Mouse (Mus musculus): ENCODE measurements around the gene Lix1. TPM values are rescaled to one million over a fixed set of nuclear protein-coding genes. Genes with fewer than 3 reads are reported as not detected.

The Lix1 gene
- polyA plus RNA-seq (2014; fragmentation: Nextera tagmentation; extraction: Ambion mirVana) = 6.9 and 8.2 TPM in 2 replicates

DNA sequence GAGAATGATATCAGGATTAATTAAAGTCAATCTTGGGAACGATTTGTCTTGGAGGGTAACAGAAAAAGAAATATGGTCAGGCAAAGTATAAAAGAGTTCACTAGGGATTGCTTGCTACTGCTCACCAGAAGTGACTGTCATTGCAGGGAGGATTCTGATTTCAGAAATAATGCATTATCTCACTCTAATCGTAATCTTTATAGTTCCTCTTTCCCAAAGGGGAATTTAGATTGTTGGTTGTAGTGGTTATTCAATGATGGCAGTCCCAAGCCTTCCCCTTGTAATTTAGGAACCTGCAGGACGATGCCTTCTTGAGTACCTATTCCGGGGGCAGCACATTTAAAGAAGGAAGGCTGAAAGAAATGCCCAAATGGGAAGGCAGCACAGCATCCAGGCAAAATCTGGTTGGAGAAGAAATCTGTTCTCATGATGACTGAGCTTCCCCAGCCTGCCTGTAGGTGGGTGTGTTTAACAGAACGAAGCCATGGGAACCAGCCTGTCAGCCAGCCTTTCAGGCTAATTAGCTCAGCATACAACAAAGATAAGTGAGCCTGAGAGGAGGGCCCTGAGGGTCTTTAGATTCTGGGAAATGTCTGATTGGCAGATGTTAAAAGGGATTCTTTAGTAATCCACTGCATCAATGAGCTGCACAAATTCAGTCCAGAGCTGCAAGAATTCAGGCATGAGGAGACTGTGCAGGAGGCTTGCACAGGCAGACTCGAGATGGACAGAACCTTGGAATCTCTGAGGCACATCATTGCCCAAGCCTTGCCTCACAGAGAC, at the start of gene Lix1:
TSS of gene Lix1 (plus strand) at position 451 of the 783 bp plus-strand sequence.
- no peaks in the 10 kb centered on the region for H3K4me1 ChIP-seq (ENCODE audit: control insufficient read depth, insufficient read depth, low read length)
- peak; percentile 93 for ATAC-seq (ENCODE audit: low FRiP score, low TSS enrichment)
- no peak within 1 kb of the TSS; the same call in 1 of the 2 replicates for H3K27ac ChIP-seq (ENCODE audit: low read depth, low read length)
- H3K27me3 ChIP-seq (ENCODE audit: control insufficient read depth, insufficient read depth, low read length) = no peaks in the 10 kb centered on the region
- no peak within 1 kb of the TSS; the same call in 1 of the 2 replicates for H3K4me3 ChIP-seq (ENCODE audit: low read length)
- no peaks in the 10 kb centered on the region for H3K9me3 ChIP-seq (ENCODE audit: control insufficient read depth, low read length)
- no peaks in the 10 kb centered on the region for H3K36me3 ChIP-seq (ENCODE audit: control insufficient read depth, insufficient read depth, low read length)
- WGBS = 34% methylated on average over 6 of the region's 6 CpGs
- H3K4me2 ChIP-seq (replicated peaks; ENCODE audit: low read depth, low read length) = peak within 1 kb of the TSS; percentile 2
- no peak within 1 kb of the TSS for H3K9ac ChIP-seq (ENCODE audit: low read depth, low read length)

DNA sequence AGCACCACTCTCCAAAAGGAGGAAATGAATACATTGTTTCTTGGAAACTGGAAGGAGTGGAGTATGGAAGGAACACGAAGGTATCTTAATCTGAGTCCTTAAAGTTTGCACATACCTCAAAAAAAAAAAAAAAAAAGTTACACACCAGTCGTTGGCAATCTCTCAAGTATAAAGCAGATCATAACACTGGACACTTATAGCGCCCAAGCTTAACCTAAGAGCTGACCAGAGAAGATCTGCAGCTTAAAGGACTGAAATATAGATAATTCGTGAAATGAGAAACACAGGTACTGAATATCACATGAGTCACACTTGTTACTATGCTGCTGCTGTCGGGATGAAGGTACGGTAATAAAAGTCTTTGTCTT, 28.9 kb upstream of the Lix1 start:
- 4% methylated on average over 6 of the region's 6 CpGs for WGBS
- peak overlapping the region; percentile 89 for H3K27ac ChIP-seq (ENCODE audit: low read depth, low read length)
- peak overlapping the region; percentile 87 for H3K4me3 ChIP-seq (ENCODE audit: low read length)
- H3K9ac ChIP-seq (ENCODE audit: low read depth, low read length) = peak overlapping the region; percentile 87
- H3K4me2 ChIP-seq (replicated peaks; ENCODE audit: low read depth, low read length) = peak overlapping the region; percentile 74
- no peaks in the 10 kb centered on the region for H3K9me3 ChIP-seq (ENCODE audit: control insufficient read depth, low read length)
- peak; percentile 24; the same call in 1 of the 2 replicates for ATAC-seq (ENCODE audit: low FRiP score, low TSS enrichment)
- H3K36me3 ChIP-seq (ENCODE audit: control insufficient read depth, insufficient read depth, low read length) = peaks cover 12% of the 10 kb centered on the region; the same call in 1 of the 2 replicates
- no peaks in the 10 kb centered on the region for H3K27me3 ChIP-seq (ENCODE audit: control insufficient read depth, insufficient read depth, low read length)
- H3K4me1 ChIP-seq (ENCODE audit: control insufficient read depth, insufficient read depth, low read length) = 0 out of 2 replicates have a peak, but pooled peaks cover 9% of the 10 kb centered on the region

DNA sequence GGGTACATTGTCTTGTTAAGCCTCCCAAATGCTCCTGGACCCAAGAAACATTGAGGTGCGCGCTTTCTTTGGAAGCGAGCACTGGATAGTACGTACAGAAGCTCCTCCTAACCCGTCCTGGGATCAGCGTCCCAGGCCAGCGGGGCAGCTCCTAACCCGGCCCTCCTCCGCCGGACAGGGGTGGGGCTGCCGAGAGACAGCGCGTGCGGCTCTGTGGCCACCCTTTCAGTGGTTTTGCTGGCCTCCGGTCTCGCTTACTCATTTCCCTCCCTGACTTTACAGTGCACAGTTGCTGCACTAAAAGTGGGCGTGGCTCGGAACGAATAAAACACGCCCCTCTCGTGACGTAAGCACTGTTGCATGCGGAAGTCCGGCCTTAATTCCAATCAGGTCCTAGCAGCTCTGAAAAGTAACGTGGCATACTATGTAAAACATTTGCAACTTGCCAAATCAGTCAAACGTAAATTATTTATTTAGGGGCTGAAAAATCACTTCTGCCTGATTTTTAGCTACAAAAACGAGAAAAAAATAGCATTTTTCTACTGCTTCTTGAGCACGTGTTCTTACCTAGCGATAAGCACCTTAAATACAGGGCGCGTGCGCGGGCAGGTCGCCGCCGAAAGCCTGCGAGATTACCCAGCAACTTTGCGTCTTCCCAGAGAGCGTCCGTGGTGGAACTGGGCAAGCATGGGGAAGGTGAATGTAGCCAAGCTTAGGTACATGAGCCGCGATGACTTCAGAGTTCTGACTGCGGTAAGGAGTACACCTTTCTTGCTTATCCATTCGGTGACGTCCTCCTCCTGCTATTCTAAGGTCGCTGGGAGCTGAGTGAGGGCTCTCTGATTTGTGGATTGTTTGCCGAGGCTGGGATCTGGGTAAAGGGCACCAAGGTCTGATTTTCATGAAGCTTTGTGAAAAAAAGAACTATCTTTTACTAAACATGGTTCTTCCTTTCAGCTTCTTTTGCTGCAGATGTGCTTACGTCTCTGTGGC, 28.3 kb upstream of the Lix1 start, which contains the start of gene Riok2:
TSS of gene Riok2 (plus strand) at position 392 of the 993 bp plus-strand sequence.
- Histone ChIP-seq H3K27ac (ENCODE audit: low read depth, low read length) (peak within 1 kb of the TSS; percentile 89), H3K9ac (ENCODE audit: low read depth, low read length) (peak within 1 kb of the TSS; percentile 87), H3K4me2 (replicated peaks; ENCODE audit: low read depth, low read length) (peak within 1 kb of the TSS; percentile 74), H3K9me3 (ENCODE audit: control insufficient read depth, low read length) (no peaks in the 10 kb centered on the region), H3K4me3 (ENCODE audit: low read length) (peak within 1 kb of the TSS; percentile 87), H3K4me1 (ENCODE audit: control insufficient read depth, insufficient read depth, low read length) (0 out of 2 replicates have a peak, but pooled peaks cover 9% of the 10 kb centered on the region), H3K36me3 (ENCODE audit: control insufficient read depth, insufficient read depth, low read length) (peaks cover 18% of the 10 kb centered on the region; the same call in 1 of the 2 replicates), H3K27me3 (ENCODE audit: control insufficient read depth, insufficient read depth, low read length) (no peaks in the 10 kb centered on the region)
- peak; percentile 99 for ATAC-seq (ENCODE audit: low FRiP score, low TSS enrichment)
- under 1% methylated on average over 48 of the region's 48 CpGs for WGBS

DNA sequence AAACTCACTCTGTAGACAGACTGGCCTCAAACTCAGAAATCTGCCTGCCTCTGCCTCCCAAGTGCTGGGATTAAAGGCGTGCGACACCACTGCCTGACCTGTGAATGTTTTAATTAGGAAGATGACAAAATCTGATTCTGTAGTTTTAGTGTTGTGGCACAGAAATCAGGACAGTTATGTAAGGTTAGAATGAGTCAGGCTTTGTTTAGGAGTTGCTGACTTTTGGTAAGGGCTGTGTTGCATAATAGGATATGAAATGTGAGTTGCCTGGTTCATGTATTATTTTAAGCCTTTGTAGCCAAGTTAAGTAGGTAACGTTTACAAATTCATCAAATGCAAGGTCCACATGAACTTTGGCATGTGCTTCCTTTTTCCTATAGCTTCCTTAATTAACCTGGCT, 26.9 kb upstream of the Lix1 start:
- Histone ChIP-seq H3K4me1 (ENCODE audit: control insufficient read depth, insufficient read depth, low read length) (0 out of 2 replicates have a peak, but pooled peaks cover 9% of the 10 kb centered on the region), H3K27ac (ENCODE audit: low read depth, low read length) (no peak overlapping the region), H3K9me3 (ENCODE audit: control insufficient read depth, low read length) (no peaks in the 10 kb centered on the region), H3K4me3 (ENCODE audit: low read length) (peak overlapping the region; percentile 87; the same call in 1 of the 2 replicates), H3K4me2 (replicated peaks; ENCODE audit: low read depth, low read length) (peak overlapping the region; percentile 74), H3K36me3 (ENCODE audit: control insufficient read depth, insufficient read depth, low read length) (peaks cover 22% of the 10 kb centered on the region; the same call in 1 of the 2 replicates), H3K9ac (ENCODE audit: low read depth, low read length) (peak overlapping the region; percentile 87; the same call in 1 of the 2 replicates), H3K27me3 (ENCODE audit: control insufficient read depth, insufficient read depth, low read length) (no peaks in the 10 kb centered on the region)
- WGBS = 88% methylated on average over 3 of the region's 3 CpGs
- ATAC-seq (ENCODE audit: low FRiP score, low TSS enrichment) = no peak

DNA sequence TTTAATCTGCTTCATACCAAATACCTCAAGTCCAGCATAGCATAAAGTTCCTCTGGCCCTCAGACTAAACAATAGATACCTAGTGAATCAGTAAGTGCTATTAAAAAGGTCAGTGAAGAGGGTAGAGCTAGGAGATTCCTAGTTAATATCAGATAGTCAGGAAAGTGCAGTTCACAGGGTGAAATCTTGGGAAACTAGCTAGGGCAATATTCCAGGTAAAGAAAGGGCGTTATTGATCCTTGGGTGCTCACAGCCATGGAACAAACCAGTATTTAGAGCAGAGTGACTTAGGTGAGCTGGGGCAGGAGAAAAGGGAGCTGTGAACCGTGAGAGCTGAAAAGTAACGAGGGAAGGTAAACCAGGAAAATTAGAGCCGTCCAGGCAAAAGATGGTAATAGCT, 18.8 kb upstream of the Lix1 start:
- Histone ChIP-seq H3K27ac (ENCODE audit: low read depth, low read length) (no peak overlapping the region), H3K9ac (ENCODE audit: low read depth, low read length) (no peak overlapping the region), H3K36me3 (ENCODE audit: control insufficient read depth, insufficient read depth, low read length) (peaks cover 71% of the 10 kb centered on the region), H3K4me2 (replicated peaks; ENCODE audit: low read depth, low read length) (no peak overlapping the region), H3K4me1 (ENCODE audit: control insufficient read depth, insufficient read depth, low read length) (no peaks in the 10 kb centered on the region), H3K4me3 (ENCODE audit: low read length) (no peak overlapping the region), H3K9me3 (ENCODE audit: control insufficient read depth, low read length) (no peaks in the 10 kb centered on the region), H3K27me3 (ENCODE audit: control insufficient read depth, insufficient read depth, low read length) (no peaks in the 10 kb centered on the region)
- ATAC-seq (ENCODE audit: low FRiP score, low TSS enrichment) = no peak
- WGBS = 91% methylated on average over 4 of the region's 4 CpGs

DNA sequence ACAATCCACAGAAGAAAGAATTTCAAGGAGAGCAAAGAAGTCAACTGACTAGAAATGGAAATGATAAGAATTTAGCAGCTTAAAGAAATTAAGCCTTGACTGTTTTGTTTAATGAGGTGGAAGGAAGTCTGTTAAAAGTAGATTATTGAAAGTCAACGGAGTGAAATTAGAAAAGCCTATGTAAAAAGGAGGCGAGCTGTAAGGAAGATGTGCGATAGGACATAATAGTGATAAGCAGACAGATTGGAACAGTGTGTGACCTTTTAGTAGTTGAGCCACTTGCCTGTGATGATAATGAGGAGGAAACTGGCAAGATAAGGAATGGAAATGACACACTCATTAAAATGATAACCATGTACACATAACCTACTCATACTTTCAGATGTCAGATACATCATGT, 18.0 kb upstream of the Lix1 start:
- H3K27me3 ChIP-seq (ENCODE audit: control insufficient read depth, insufficient read depth, low read length) = no peaks in the 10 kb centered on the region
- no peaks in the 10 kb centered on the region for H3K4me1 ChIP-seq (ENCODE audit: control insufficient read depth, insufficient read depth, low read length)
- H3K9ac ChIP-seq (ENCODE audit: low read depth, low read length) = no peak overlapping the region
- no peaks in the 10 kb centered on the region for H3K9me3 ChIP-seq (ENCODE audit: control insufficient read depth, low read length)
- no peak overlapping the region for H3K27ac ChIP-seq (ENCODE audit: low read depth, low read length)
- H3K36me3 ChIP-seq (ENCODE audit: control insufficient read depth, insufficient read depth, low read length) = peaks cover 74% of the 10 kb centered on the region
- WGBS = 94% methylated on average over 3 of the region's 3 CpGs
- no peak overlapping the region for H3K4me3 ChIP-seq (ENCODE audit: low read length)
- H3K4me2 ChIP-seq (replicated peaks; ENCODE audit: low read depth, low read length) = no peak overlapping the region
- ATAC-seq (ENCODE audit: low FRiP score, low TSS enrichment) = no peak

DNA sequence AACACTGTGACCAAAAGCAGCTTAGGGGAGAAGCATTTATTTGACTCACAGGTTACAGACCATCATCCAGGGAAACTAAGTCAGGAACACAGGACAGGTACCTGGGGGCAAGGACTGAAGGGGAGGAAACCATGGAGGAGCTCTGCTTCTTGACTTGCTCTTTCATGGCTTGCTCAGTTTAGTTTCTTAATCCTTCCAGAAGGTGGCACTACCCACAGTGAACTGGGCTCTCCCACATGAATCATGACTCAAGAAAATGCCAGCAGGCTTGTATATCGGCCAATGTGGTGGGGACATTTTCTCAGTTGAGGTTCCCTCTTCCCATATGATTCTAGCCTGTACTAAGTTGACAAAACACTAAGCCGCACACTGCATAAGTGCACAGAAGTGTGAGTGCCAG, 16.4 kb upstream of the Lix1 start:
- ATAC-seq (ENCODE audit: low FRiP score, low TSS enrichment) = no peak
- Histone ChIP-seq H3K27ac (ENCODE audit: low read depth, low read length) (no peak overlapping the region), H3K9ac (ENCODE audit: low read depth, low read length) (no peak overlapping the region), H3K4me2 (replicated peaks; ENCODE audit: low read depth, low read length) (no peak overlapping the region), H3K4me1 (ENCODE audit: control insufficient read depth, insufficient read depth, low read length) (no peaks in the 10 kb centered on the region), H3K9me3 (ENCODE audit: control insufficient read depth, low read length) (no peaks in the 10 kb centered on the region), H3K36me3 (ENCODE audit: control insufficient read depth, insufficient read depth, low read length) (peaks cover 75% of the 10 kb centered on the region), H3K4me3 (ENCODE audit: low read length) (no peak overlapping the region), H3K27me3 (ENCODE audit: control insufficient read depth, insufficient read depth, low read length) (no peaks in the 10 kb centered on the region)
- WGBS = 85% methylated on average over 2 of the region's 2 CpGs

DNA sequence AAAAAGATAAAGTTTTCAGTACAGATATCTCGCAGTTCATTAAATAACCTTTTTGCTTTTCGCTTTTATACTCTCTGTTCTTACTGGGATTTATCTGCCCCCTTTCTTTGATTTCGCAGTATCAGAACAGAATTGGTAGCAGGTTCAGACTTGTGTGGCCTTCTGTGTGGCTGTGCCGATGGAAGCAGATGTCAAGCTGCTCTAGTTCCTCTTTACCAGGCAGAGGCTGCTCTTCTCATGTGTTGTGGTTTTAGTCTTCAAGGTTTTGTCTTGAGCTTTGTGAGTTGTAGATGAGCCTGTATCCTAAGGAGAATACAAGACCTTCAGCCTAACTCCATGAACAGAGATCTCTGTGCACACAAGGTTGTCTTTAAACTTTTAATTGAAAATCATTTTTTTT, 10.6 kb upstream of the Lix1 start:
- no peak overlapping the region for H3K9ac ChIP-seq (ENCODE audit: low read depth, low read length)
- no peak for ATAC-seq (ENCODE audit: low FRiP score, low TSS enrichment)
- no peaks in the 10 kb centered on the region for H3K27me3 ChIP-seq (ENCODE audit: control insufficient read depth, insufficient read depth, low read length)
- H3K4me2 ChIP-seq (replicated peaks; ENCODE audit: low read depth, low read length) = no peak overlapping the region
- no peaks in the 10 kb centered on the region for H3K4me1 ChIP-seq (ENCODE audit: control insufficient read depth, insufficient read depth, low read length)
- H3K9me3 ChIP-seq (ENCODE audit: control insufficient read depth, low read length) = no peaks in the 10 kb centered on the region
- peaks cover 51% of the 10 kb centered on the region for H3K36me3 ChIP-seq (ENCODE audit: control insufficient read depth, insufficient read depth, low read length)
- no peak overlapping the region for H3K4me3 ChIP-seq (ENCODE audit: low read length)
- 92% methylated on average over 4 of the region's 4 CpGs for WGBS
- no peak overlapping the region for H3K27ac ChIP-seq (ENCODE audit: low read depth, low read length)
